Mouse (Mus musculus): ENCODE results near the gene Lrp4. TPM values are rescaled to one million over a fixed set of nuclear protein-coding genes. Genes with fewer than 3 reads are reported as not detected.

Lrp4 gene
- polyA plus RNA-seq, 1 experiment from 2014 or later = 6.1 TPM

DNA sequence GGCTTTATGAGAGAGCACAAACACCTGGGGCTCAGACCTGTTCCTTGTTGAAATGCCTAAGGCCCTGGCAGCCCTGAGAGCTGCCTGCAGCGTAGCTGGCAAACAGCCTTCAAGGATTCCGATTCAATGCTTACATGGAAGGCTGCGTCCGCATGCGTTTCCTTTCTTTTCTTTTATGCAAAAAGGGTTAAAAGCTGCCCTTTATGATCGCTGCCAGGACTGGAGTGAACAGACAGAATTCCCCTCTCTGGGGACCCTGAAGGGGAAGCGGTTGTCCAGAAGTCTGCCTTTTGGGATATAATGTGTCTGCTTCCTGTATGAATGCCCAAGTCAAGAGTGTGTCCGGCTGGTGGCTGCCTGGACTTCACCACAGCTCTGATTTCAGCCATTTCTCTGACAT, 10.3 kb downstream of the Lrp4 start:
- peaks cover 19% of the 10 kb centered on the region for H3K4me1 ChIP-seq (ENCODE audit: control insufficient read depth, insufficient read depth, low read length)
- DNase-seq (ENCODE audit: low spot score, missing footprints) = no peak
- H3K36me3 ChIP-seq (ENCODE audit: control insufficient read depth, insufficient read depth, low read length) = no peaks in the 10 kb centered on the region
- no peak overlapping the region for H3K4me2 ChIP-seq
- ATAC-seq (ENCODE audit: low FRiP score) = no peak
- H3K27ac ChIP-seq (ENCODE audit: low read depth, low read length) = no peak overlapping the region
- H3K9me3 ChIP-seq (ENCODE audit: control insufficient read depth, low read length) = no peaks in the 10 kb centered on the region
- H3K4me3 ChIP-seq (ENCODE audit: low read depth, low read length) = no peak overlapping the region
- H3K9ac ChIP-seq (ENCODE audit: low read length) = no peak overlapping the region
- H3K27me3 ChIP-seq (ENCODE audit: control insufficient read depth, insufficient read depth, low read length) = no peaks in the 10 kb centered on the region
- 72% methylated on average over 8 of the region's 8 CpGs for WGBS

GRCm38 (mm10) chr2:91470055-91470647, 12.8 kb downstream of the Lrp4 start:
- WGBS = 9% methylated on average over 7 of the region's 7 CpGs
- H3K27ac ChIP-seq (ENCODE audit: low read depth, low read length) = peak overlapping the region; percentile 40
- no peaks in the 10 kb centered on the region for H3K27me3 ChIP-seq (ENCODE audit: control insufficient read depth, insufficient read depth, low read length)
- H3K4me2 ChIP-seq = no peak overlapping the region
- no peaks in the 10 kb centered on the region for H3K9me3 ChIP-seq (ENCODE audit: control insufficient read depth, low read length)
- ATAC-seq (ENCODE audit: low FRiP score) = peak; percentile 82
- H3K36me3 ChIP-seq (ENCODE audit: control insufficient read depth, insufficient read depth, low read length) = peaks cover 8% of the 10 kb centered on the region; the same call in 1 of the 2 replicates
- peaks cover 15% of the 10 kb centered on the region for H3K4me1 ChIP-seq (ENCODE audit: control insufficient read depth, insufficient read depth, low read length)
- H3K4me3 ChIP-seq (ENCODE audit: low read depth, low read length) = no peak overlapping the region
- no peak for DNase-seq (ENCODE audit: low spot score, missing footprints)
- peak overlapping the region; percentile 21 for H3K9ac ChIP-seq (ENCODE audit: low read length)

DNA sequence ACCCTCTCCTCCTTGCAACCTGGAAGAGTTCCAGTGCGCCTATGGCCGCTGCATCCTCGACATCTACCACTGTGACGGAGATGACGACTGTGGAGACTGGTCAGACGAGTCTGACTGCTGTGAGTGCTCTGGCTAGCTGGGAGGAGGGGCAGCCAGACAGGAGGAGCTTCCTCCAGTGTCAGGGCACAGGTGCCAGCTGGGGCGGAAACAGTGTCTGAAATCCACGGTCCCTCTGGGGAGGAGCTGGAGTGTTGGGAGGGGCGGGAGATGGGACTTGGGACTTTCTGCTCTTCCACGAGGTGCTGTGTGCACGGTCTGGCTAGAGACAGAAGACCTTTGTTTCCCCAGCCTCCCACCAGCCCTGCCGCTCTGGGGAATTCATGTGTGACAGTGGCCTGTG, 17.0 kb downstream of the Lrp4 start:
- Histone ChIP-seq H3K4me2 (no peak overlapping the region), H3K9ac (ENCODE audit: low read length) (no peak overlapping the region), H3K4me3 (ENCODE audit: low read depth, low read length) (no peak overlapping the region), H3K9me3 (ENCODE audit: control insufficient read depth, low read length) (no peaks in the 10 kb centered on the region), H3K27ac (ENCODE audit: low read depth, low read length) (no peak overlapping the region), H3K36me3 (ENCODE audit: control insufficient read depth, insufficient read depth, low read length) (peaks cover 20% of the 10 kb centered on the region), H3K27me3 (ENCODE audit: control insufficient read depth, insufficient read depth, low read length) (no peaks in the 10 kb centered on the region), H3K4me1 (ENCODE audit: control insufficient read depth, insufficient read depth, low read length) (peaks cover 12% of the 10 kb centered on the region)
- DNase-seq (ENCODE audit: low spot score, missing footprints) (no peak), ATAC-seq (ENCODE audit: low FRiP score) (no peak)
- WGBS = 77% methylated on average over 12 of the region's 12 CpGs

- H3K9ac ChIP-seq (ENCODE audit: low read length) = no peak overlapping the region
- 93% methylated on average over 7 of the region's 7 CpGs for WGBS
- H3K27me3 ChIP-seq (ENCODE audit: control insufficient read depth, insufficient read depth, low read length) = no peaks in the 10 kb centered on the region
- H3K27ac ChIP-seq (ENCODE audit: low read depth, low read length) = no peak overlapping the region
- H3K36me3 ChIP-seq (ENCODE audit: control insufficient read depth, insufficient read depth, low read length) = peaks cover 20% of the 10 kb centered on the region
- no peak for ATAC-seq (ENCODE audit: low FRiP score)
- H3K4me1 ChIP-seq (ENCODE audit: control insufficient read depth, insufficient read depth, low read length) = no peaks in the 10 kb centered on the region
- H3K9me3 ChIP-seq (ENCODE audit: control insufficient read depth, low read length) = no peaks in the 10 kb centered on the region
- no peak for DNase-seq (ENCODE audit: low spot score, missing footprints)
- no peak overlapping the region for H3K4me3 ChIP-seq (ENCODE audit: low read depth, low read length)
- H3K4me2 ChIP-seq = no peak overlapping the region
Measured at GRCm38 (mm10) chr2:91475791-91476190, 18.5 kb downstream of the Lrp4 start.

- H3K9ac ChIP-seq (ENCODE audit: low read length) = no peak overlapping the region
- H3K36me3 ChIP-seq (ENCODE audit: control insufficient read depth, insufficient read depth, low read length) = peaks cover 20% of the 10 kb centered on the region
- H3K4me2 ChIP-seq = no peak overlapping the region
- no peak overlapping the region for H3K27ac ChIP-seq (ENCODE audit: low read depth, low read length)
- no peak for DNase-seq (ENCODE audit: low spot score, missing footprints)
- ATAC-seq (ENCODE audit: low FRiP score) = no peak
- no peaks in the 10 kb centered on the region for H3K4me1 ChIP-seq (ENCODE audit: control insufficient read depth, insufficient read depth, low read length)
- no peaks in the 10 kb centered on the region for H3K9me3 ChIP-seq (ENCODE audit: control insufficient read depth, low read length)
- 84% methylated on average over 17 of the region's 17 CpGs for WGBS
- no peaks in the 10 kb centered on the region for H3K27me3 ChIP-seq (ENCODE audit: control insufficient read depth, insufficient read depth, low read length)
- no peak overlapping the region for H3K4me3 ChIP-seq (ENCODE audit: low read depth, low read length)
Measured at GRCm38 (mm10) chr2:91476251-91476661, 18.9 kb downstream of the Lrp4 start.

DNA sequence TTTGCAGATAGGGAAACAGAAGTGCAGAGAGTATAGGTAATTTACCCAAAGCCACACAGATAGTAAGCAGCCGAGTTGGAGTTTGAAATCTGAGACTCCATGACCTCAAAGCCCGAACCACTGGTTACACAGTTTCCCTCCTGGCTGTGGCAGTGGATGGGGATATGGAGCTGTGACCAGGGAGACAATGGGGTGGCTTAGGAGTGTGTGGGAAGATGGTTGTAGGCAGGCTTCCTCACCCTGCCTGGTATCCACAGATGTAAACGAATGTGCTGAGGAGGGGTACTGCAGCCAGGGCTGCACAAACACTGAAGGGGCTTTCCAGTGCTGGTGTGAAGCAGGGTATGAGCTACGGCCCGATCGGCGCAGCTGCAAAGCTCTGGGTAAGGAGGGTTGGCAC, 19.5 kb downstream of the Lrp4 start:
- ATAC-seq (ENCODE audit: low FRiP score) = no peak
- no peak for DNase-seq (ENCODE audit: low spot score, missing footprints)
- H3K4me1 ChIP-seq (ENCODE audit: control insufficient read depth, insufficient read depth, low read length) = no peaks in the 10 kb centered on the region
- no peak overlapping the region for H3K9ac ChIP-seq (ENCODE audit: low read length)
- 87% methylated on average over 7 of the region's 7 CpGs for WGBS
- H3K4me3 ChIP-seq (ENCODE audit: low read depth, low read length) = no peak overlapping the region
- H3K27me3 ChIP-seq (ENCODE audit: control insufficient read depth, insufficient read depth, low read length) = no peaks in the 10 kb centered on the region
- H3K27ac ChIP-seq (ENCODE audit: low read depth, low read length) = no peak overlapping the region
- H3K4me2 ChIP-seq = no peak overlapping the region
- peaks cover 22% of the 10 kb centered on the region for H3K36me3 ChIP-seq (ENCODE audit: control insufficient read depth, insufficient read depth, low read length)
- no peaks in the 10 kb centered on the region for H3K9me3 ChIP-seq (ENCODE audit: control insufficient read depth, low read length)

- no peak for DNase-seq (ENCODE audit: low spot score, missing footprints)
- no peak overlapping the region for H3K9ac ChIP-seq (ENCODE audit: low read length)
- no peak overlapping the region for H3K27ac ChIP-seq (ENCODE audit: low read depth, low read length)
- H3K36me3 ChIP-seq (ENCODE audit: control insufficient read depth, insufficient read depth, low read length) = peaks cover 17% of the 10 kb centered on the region
- ATAC-seq (ENCODE audit: low FRiP score) = no peak
- no peaks in the 10 kb centered on the region for H3K4me1 ChIP-seq (ENCODE audit: control insufficient read depth, insufficient read depth, low read length)
- no peaks in the 10 kb centered on the region for H3K9me3 ChIP-seq (ENCODE audit: control insufficient read depth, low read length)
- 95% methylated on average over 9 of the region's 9 CpGs for WGBS
- no peak overlapping the region for H3K4me2 ChIP-seq
- no peaks in the 10 kb centered on the region for H3K27me3 ChIP-seq (ENCODE audit: control insufficient read depth, insufficient read depth, low read length)
- H3K4me3 ChIP-seq (ENCODE audit: low read depth, low read length) = no peak overlapping the region
Measured at GRCm38 (mm10) chr2:91480399-91480801, 23.1 kb downstream of the Lrp4 start.

GRCm38 (mm10) chr2:91480805-91481514, 23.6 kb downstream of the Lrp4 start:
- H3K36me3 ChIP-seq (ENCODE audit: control insufficient read depth, insufficient read depth, low read length) = peaks cover 17% of the 10 kb centered on the region

DNA sequence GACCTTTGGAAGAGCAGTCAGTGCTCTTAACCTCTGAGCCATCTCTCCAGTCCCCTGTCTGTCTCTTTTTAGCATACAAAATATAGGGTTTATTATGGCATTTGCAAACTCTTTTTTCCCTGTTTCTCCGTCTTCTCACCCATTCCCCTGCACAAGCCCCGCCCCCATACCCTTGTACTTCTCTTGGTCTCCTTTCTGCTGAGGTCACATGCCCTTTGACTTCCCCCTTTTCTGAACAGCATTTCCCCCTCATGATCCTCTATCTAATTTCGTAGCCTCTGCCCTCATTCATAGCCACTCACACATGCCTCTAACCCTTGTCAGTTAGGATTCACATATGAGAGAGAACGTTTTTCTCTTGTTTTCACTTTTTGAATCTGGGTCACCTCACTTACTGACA, 27.4 kb downstream of the Lrp4 start:
- no peak overlapping the region for H3K4me3 ChIP-seq (ENCODE audit: low read depth, low read length)
- DNase-seq (ENCODE audit: low spot score, missing footprints) (no peak), ATAC-seq (ENCODE audit: low FRiP score) (no peak)
- WGBS = 74% methylated on average over 4 of the region's 4 CpGs
- no peaks in the 10 kb centered on the region for H3K4me1 ChIP-seq (ENCODE audit: control insufficient read depth, insufficient read depth, low read length)
- no peak overlapping the region for H3K27ac ChIP-seq (ENCODE audit: low read depth, low read length)
- H3K9me3 ChIP-seq (ENCODE audit: control insufficient read depth, low read length) = no peaks in the 10 kb centered on the region
- peaks cover 12% of the 10 kb centered on the region; the same call in 1 of the 2 replicates for H3K36me3 ChIP-seq (ENCODE audit: control insufficient read depth, insufficient read depth, low read length)
- no peaks in the 10 kb centered on the region for H3K27me3 ChIP-seq (ENCODE audit: control insufficient read depth, insufficient read depth, low read length)
- H3K4me2 ChIP-seq = no peak overlapping the region
- no peak overlapping the region for H3K9ac ChIP-seq (ENCODE audit: low read length)

More at GRCm38 (mm10) chr2:91480805-91481514, 23.6 kb downstream of the Lrp4 start:
- Histone ChIP-seq H3K9me3 (ENCODE audit: control insufficient read depth, low read length) (no peaks in the 10 kb centered on the region), H3K4me1 (ENCODE audit: control insufficient read depth, insufficient read depth, low read length) (no peaks in the 10 kb centered on the region), H3K4me2 (no peak overlapping the region), H3K27ac (ENCODE audit: low read depth, low read length) (no peak overlapping the region), H3K27me3 (ENCODE audit: control insufficient read depth, insufficient read depth, low read length) (no peaks in the 10 kb centered on the region), H3K4me3 (ENCODE audit: low read depth, low read length) (no peak overlapping the region), H3K9ac (ENCODE audit: low read length) (no peak overlapping the region)
- ATAC-seq (ENCODE audit: low FRiP score) (peak; percentile 72), DNase-seq (ENCODE audit: low spot score, missing footprints) (peak; percentile 94)
- WGBS = 66% methylated on average over 6 of the region's 6 CpGs
